Comparison of ENCODE assay signal across 7 mouse cellular contexts in genomic region chr5:142932084-142932685, GRCm38 (mm10). TPM values are rescaled to one million over a fixed set of nuclear protein-coding genes. Genes with fewer than 3 reads are reported as not detected.
DNase-seq lines count a peak whose midpoint lies in the region; ATAC-seq lines count a peak whose summit lies in the region.

No protein-coding gene starts in this region.

- WGBS in forebrain, embryonic 14.5 days, result 33% methylated on average over 9 of the region's 9 CpGs
- WGBS in lung, embryonic 16.5 days, result 17% methylated on average over 9 of the region's 9 CpGs

- no peak overlapping the region for H3K27ac ChIP-seq in forebrain, embryonic 14.5 days (ENCODE audit: low read depth, low read length)
- H3K27ac ChIP-seq in lung, embryonic 16.5 days (ENCODE audit: low read length), result no peak overlapping the region; the same call in 1 of the 2 replicates

- H3K9me3 ChIP-seq in forebrain, embryonic 14.5 days (replicated peaks; ENCODE audit: control insufficient read depth, low read length), result no peaks in the 10 kb centered on the region
- no peaks in the 10 kb centered on the region for H3K9me3 ChIP-seq in lung, embryonic 16.5 days (ENCODE audit: control insufficient read depth, low read length)

- H3K4me1 ChIP-seq in forebrain, embryonic 14.5 days (ENCODE audit: control insufficient read depth, insufficient read depth, low read length), result 0 out of 2 replicates have a peak, but pooled peaks cover 5% of the 10 kb centered on the region
- H3K4me1 ChIP-seq in lung, embryonic 16.5 days (replicated peaks; ENCODE audit: control insufficient read depth, insufficient read depth, low read length), result peaks cover 18% of the 10 kb centered on the region

- peak; percentile 72 for DNase-seq in T-cell, adult 2 months (ENCODE audit: low spot score)
- DNase-seq in cerebellum, adult 11-12 months, result peak; percentile 78
- DNase-seq in forebrain, embryonic 14.5 days (ENCODE audit: low spot score), result peak; percentile 80
- peak; percentile 58 for DNase-seq in heart, postnatal 25 days (ENCODE audit: low spot score)
- peak; percentile 90 for DNase-seq in layer of hippocampus, adult 9-10 months (ENCODE audit: low spot score)
- DNase-seq in right cerebral cortex, postnatal 4 days, result peak; percentile 30

- H3K36me3 ChIP-seq in forebrain, embryonic 14.5 days (ENCODE audit: control insufficient read depth, insufficient read depth, low read length), result no peaks in the 10 kb centered on the region
- H3K36me3 ChIP-seq in lung, embryonic 16.5 days (ENCODE audit: control insufficient read depth, insufficient read depth, low read length), result no peaks in the 10 kb centered on the region

- H3K27me3 ChIP-seq in forebrain, embryonic 14.5 days (replicated peaks; ENCODE audit: control insufficient read depth, insufficient read depth, low read length), result no peaks in the 10 kb centered on the region
- no peaks in the 10 kb centered on the region for H3K27me3 ChIP-seq in lung, embryonic 16.5 days (ENCODE audit: control insufficient read depth, insufficient read depth, low read depth, low read length)

- H3K9ac ChIP-seq in forebrain, embryonic 14.5 days (ENCODE audit: low read length), result no peak overlapping the region
- peak overlapping the region; percentile 6; the same call in 1 of the 2 replicates for H3K9ac ChIP-seq in lung, embryonic 16.5 days (ENCODE audit: low read length)

- intact Hi-C loops in heart, postnatal 25 days (cut with DNase I), result loop anchor here (1.0 to 5.0 kb wide), 4 partner anchors 27 to 165 kb away; no protein-coding TSS in a partner anchor

- H3K4me3 ChIP-seq in forebrain, embryonic 14.5 days (ENCODE audit: low read depth, low read length), result no peak overlapping the region
- H3K4me3 ChIP-seq in lung, embryonic 16.5 days (ENCODE audit: low read length), result no peak overlapping the region

- ATAC-seq in forebrain, embryonic 14.5 days, result no peak
- ATAC-seq in lung, embryonic 16.5 days (ENCODE audit: low read depth), result peak; percentile 53

- H3K4me2 ChIP-seq in forebrain, embryonic 14.5 days (ENCODE audit: low read length), result no peak overlapping the region
- peak overlapping the region; percentile 36 for H3K4me2 ChIP-seq in lung, embryonic 16.5 days (ENCODE audit: low read depth, low read length)

RNA-seq across cellular contexts. Expression of gene Actb, which starts 25.6 kb away (rescaled TPM):
- polyA plus RNA-seq in forebrain, embryonic 14.5 days (2014; fragmentation: Nextera tagmentation; extraction: Ambion mirVana), result 18,122 and 18,216 TPM in 2 replicates
- total RNA-seq in heart, postnatal 25 days (2021), result 100 to 1,000 TPM; 898 to 947 TPM
- 16,153 and 18,603 TPM in 2 replicates for polyA plus RNA-seq in lung, embryonic 16.5 days (2015; fragmentation: Nextera tagmentation; extraction: Ambion mirVana)

RNA-seq across cellular contexts. Expression of gene Fscn1, which starts 28.0 kb away (rescaled TPM):
- 477 and 560 TPM in 2 replicates for polyA plus RNA-seq in forebrain, embryonic 14.5 days (2014; fragmentation: Nextera tagmentation; extraction: Ambion mirVana)
- total RNA-seq in heart, postnatal 25 days (2021), result 10 to 100 TPM; 36.6 to 42.8 TPM
- 181 and 222 TPM in 2 replicates for polyA plus RNA-seq in lung, embryonic 16.5 days (2015; fragmentation: Nextera tagmentation; extraction: Ambion mirVana)

RNA-seq across cellular contexts. Expression of gene Fbxl18, which starts 37.0 kb away (rescaled TPM):
- polyA plus RNA-seq in forebrain, embryonic 14.5 days (2014; fragmentation: Nextera tagmentation; extraction: Ambion mirVana), result 14.5 and 20.8 TPM in 2 replicates
- total RNA-seq in heart, postnatal 25 days (2021), result 1 to 10 TPM; 5.4 to 6.0 TPM
- 9.5 and 10.3 TPM in 2 replicates for polyA plus RNA-seq in lung, embryonic 16.5 days (2015; fragmentation: Nextera tagmentation; extraction: Ambion mirVana)

Comparison
In these comparisons a context has a peak if more than half of its experiments do, and no peak if none do; other contexts are left out.
1. DNase-seq: peak in every context shown above with its lines; median percentile 90 in layer of hippocampus, adult 9-10 months; 80 in forebrain, embryonic 14.5 days; 78 in cerebellum, adult 11-12 months; 72 in T-cell, adult 2 months; 58 in heart, postnatal 25 days; 30 in right cerebral cortex, postnatal 4 days.